Mouse (Mus musculus): ENCODE results near the gene Tspan1.

GRCm38 (mm10) chr4:116167404-116167803 is at the start of gene Tspan1:
- peak; percentile 77 for TF ChIP-seq CTCF (IDR thresholded peaks at IDR 0.05; ENCODE audit: low read depth)
- TF ChIP-seq EP300 (optimal IDR thresholded peaks at IDR 0.05), result no peak
